Mouse (Mus musculus) liver, postnatal 0 days (tissue): ENCODE results near the gene Ggps1.

Source experiments
- CTCF ChIP-seq: sonication (generic); IDR thresholded peaks from 2 replicates; pipeline ENCODE4 v1.5.1; 2016; ENCODE audit warnings: antibody characterized with exemption, low read depth
- EP300 ChIP-seq: IDR thresholded peaks from 2 replicates; pipeline ENCODE4 v1.6.1; 2016; ENCODE audit warnings: antibody characterized with exemption, low read depth, mild to moderate bottlenecking

DNA sequence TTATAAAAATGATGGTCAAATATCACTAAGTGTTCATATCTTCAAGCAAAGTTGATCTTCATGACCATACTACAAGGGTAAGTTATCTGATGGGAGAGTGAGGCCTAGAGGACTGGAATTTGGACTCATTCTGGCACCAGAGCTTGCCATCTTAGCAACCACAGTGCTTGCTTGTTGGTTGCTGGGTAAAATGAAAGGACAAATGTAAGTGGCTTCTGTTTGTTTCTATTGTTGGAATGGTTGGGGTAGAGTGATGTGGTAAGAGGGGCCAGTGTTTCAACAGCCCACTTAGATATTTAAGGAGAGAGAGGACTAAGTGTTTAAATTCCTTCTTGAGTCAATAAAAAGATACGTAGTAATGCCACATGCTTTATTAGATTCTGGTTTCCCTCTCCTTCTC is 25.4 kb upstream of the Ggps1 start:
- no peak for TF ChIP-seq CTCF
- no peak for TF ChIP-seq EP300
